Mouse (Mus musculus): ENCODE data around the gene Dyrk3. TPM values are rescaled to one million over a fixed set of nuclear protein-coding genes. Genes with fewer than 3 reads are reported as not detected.

Gene Dyrk3
- polyA plus RNA-seq, 1 experiment from 2014 or later = 5.6 TPM

GRCm38 (mm10) chr1:131134942-131135522 lies 3.1 kb downstream of the Dyrk3 start:
- 73% methylated on average over 8 of the region's 8 CpGs for WGBS
- no peak for DNase-seq (ENCODE audit: low spot score)

GRCm38 (mm10) chr1:131134231-131134630 lies 3.9 kb downstream of the Dyrk3 start:
- Histone ChIP-seq H3K4me3 (ENCODE audit: low read depth, low read length) (no peak overlapping the region), H3K9me3 (ENCODE audit: control insufficient read depth, low read length) (no peaks in the 10 kb centered on the region), H3K4me2 (ENCODE audit: low read length) (no peak overlapping the region), H3K9ac (ENCODE audit: low read length) (no peak overlapping the region), H3K27me3 (replicated peaks; ENCODE audit: control insufficient read depth, insufficient read depth, low read length) (no peaks in the 10 kb centered on the region), H3K36me3 (ENCODE audit: control insufficient read depth, insufficient read depth, low read length) (peaks cover 10% of the 10 kb centered on the region; the same call in 1 of the 2 replicates), H3K4me1 (replicated peaks; ENCODE audit: control insufficient read depth, insufficient read depth, low read length) (0 out of 2 replicates have a peak, but pooled peaks cover 4% of the 10 kb centered on the region), H3K27ac (ENCODE audit: low read depth) (no peak overlapping the region)
- DNase-seq (ENCODE audit: low spot score) (no peak), ATAC-seq (replicated peaks; ENCODE audit: low FRiP score, low TSS enrichment, low read depth) (no peak)
- 71% methylated on average over 6 of the region's 6 CpGs for WGBS

More at GRCm38 (mm10) chr1:131134942-131135522, 3.1 kb downstream of the Dyrk3 start:
- H3K9ac ChIP-seq (ENCODE audit: low read length) = no peak overlapping the region
- no peak for ATAC-seq (replicated peaks; ENCODE audit: low FRiP score, low TSS enrichment, low read depth)
- H3K4me3 ChIP-seq (ENCODE audit: low read depth, low read length) = no peak overlapping the region
- H3K9me3 ChIP-seq (ENCODE audit: control insufficient read depth, low read length) = no peaks in the 10 kb centered on the region
- no peak overlapping the region for H3K4me2 ChIP-seq (ENCODE audit: low read length)
- H3K27me3 ChIP-seq (replicated peaks; ENCODE audit: control insufficient read depth, insufficient read depth, low read length) = no peaks in the 10 kb centered on the region
- H3K4me1 ChIP-seq (replicated peaks; ENCODE audit: control insufficient read depth, insufficient read depth, low read length) = 0 out of 2 replicates have a peak, but pooled peaks cover 4% of the 10 kb centered on the region
- H3K36me3 ChIP-seq (ENCODE audit: control insufficient read depth, insufficient read depth, low read length) = 0 out of 2 replicates have a peak, but pooled peaks cover 3% of the 10 kb centered on the region
- H3K27ac ChIP-seq (ENCODE audit: low read depth) = no peak overlapping the region

GRCm38 (mm10) chr1:131125987-131126744 lies 12.0 kb downstream of the Dyrk3 start:
- DNase-seq (ENCODE audit: low spot score) = no peak
- H3K27ac ChIP-seq (ENCODE audit: low read depth) = no peak overlapping the region
- H3K9me3 ChIP-seq (ENCODE audit: control insufficient read depth, low read length) = no peaks in the 10 kb centered on the region
- 59% methylated on average over 11 of the region's 11 CpGs for WGBS
- no peak overlapping the region for H3K9ac ChIP-seq (ENCODE audit: low read length)
- H3K4me1 ChIP-seq (replicated peaks; ENCODE audit: control insufficient read depth, insufficient read depth, low read length) = no peaks in the 10 kb centered on the region
- ATAC-seq (replicated peaks; ENCODE audit: low FRiP score, low TSS enrichment, low read depth) = no peak
- no peak overlapping the region for H3K4me2 ChIP-seq (ENCODE audit: low read length)
- no peak overlapping the region for H3K4me3 ChIP-seq (ENCODE audit: low read depth, low read length)
- peaks cover 16% of the 10 kb centered on the region; the same call in 1 of the 2 replicates for H3K36me3 ChIP-seq (ENCODE audit: control insufficient read depth, insufficient read depth, low read length)
- H3K27me3 ChIP-seq (replicated peaks; ENCODE audit: control insufficient read depth, insufficient read depth, low read length) = no peaks in the 10 kb centered on the region

- 61% methylated on average over 10 of the region's 10 CpGs for WGBS
These were observed 14.4 kb downstream of the Dyrk3 start for GRCm38 (mm10) chr1:131123522-131124265.

GRCm38 (mm10) chr1:131121987-131122386 lies 16.2 kb downstream of the Dyrk3 start:
- Histone ChIP-seq H3K9ac (ENCODE audit: low read length) (no peak overlapping the region), H3K36me3 (ENCODE audit: control insufficient read depth, insufficient read depth, low read length) (no peaks in the 10 kb centered on the region), H3K4me1 (replicated peaks; ENCODE audit: control insufficient read depth, insufficient read depth, low read length) (no peaks in the 10 kb centered on the region), H3K27ac (ENCODE audit: low read depth) (no peak overlapping the region), H3K4me3 (ENCODE audit: low read depth, low read length) (no peak overlapping the region), H3K27me3 (replicated peaks; ENCODE audit: control insufficient read depth, insufficient read depth, low read length) (no peaks in the 10 kb centered on the region), H3K9me3 (ENCODE audit: control insufficient read depth, low read length) (no peaks in the 10 kb centered on the region), H3K4me2 (ENCODE audit: low read length) (no peak overlapping the region)
- 38% methylated on average over 3 of the region's 3 CpGs for WGBS
- DNase-seq (ENCODE audit: low spot score) (no peak), ATAC-seq (replicated peaks; ENCODE audit: low FRiP score, low TSS enrichment, low read depth) (no peak)

More at GRCm38 (mm10) chr1:131123522-131124265, 14.4 kb downstream of the Dyrk3 start:
- no peaks in the 10 kb centered on the region for H3K27me3 ChIP-seq (replicated peaks; ENCODE audit: control insufficient read depth, insufficient read depth, low read length)
- no peaks in the 10 kb centered on the region for H3K4me1 ChIP-seq (replicated peaks; ENCODE audit: control insufficient read depth, insufficient read depth, low read length)
- H3K27ac ChIP-seq (ENCODE audit: low read depth) = no peak overlapping the region
- ATAC-seq (replicated peaks; ENCODE audit: low FRiP score, low TSS enrichment, low read depth) = no peak
- H3K36me3 ChIP-seq (ENCODE audit: control insufficient read depth, insufficient read depth, low read length) = 0 out of 2 replicates have a peak, but pooled peaks cover under 1% of the 10 kb centered on the region
- no peak overlapping the region for H3K9ac ChIP-seq (ENCODE audit: low read length)
- H3K4me2 ChIP-seq (ENCODE audit: low read length) = no peak overlapping the region
- H3K4me3 ChIP-seq (ENCODE audit: low read depth, low read length) = no peak overlapping the region
- H3K9me3 ChIP-seq (ENCODE audit: control insufficient read depth, low read length) = no peaks in the 10 kb centered on the region
- DNase-seq (ENCODE audit: low spot score) = no peak

- H3K9me3 ChIP-seq (ENCODE audit: control insufficient read depth, low read length) = no peaks in the 10 kb centered on the region
- 70% methylated on average over 2 of the region's 2 CpGs for WGBS
- H3K4me3 ChIP-seq (ENCODE audit: low read depth, low read length) = no peak overlapping the region
- DNase-seq (ENCODE audit: low spot score) (no peak), ATAC-seq (replicated peaks; ENCODE audit: low FRiP score, low TSS enrichment, low read depth) (no peak)
- H3K36me3 ChIP-seq (ENCODE audit: control insufficient read depth, insufficient read depth, low read length) = no peaks in the 10 kb centered on the region
- H3K4me2 ChIP-seq (ENCODE audit: low read length) = no peak overlapping the region
- H3K27me3 ChIP-seq (replicated peaks; ENCODE audit: control insufficient read depth, insufficient read depth, low read length) = no peaks in the 10 kb centered on the region
- H3K9ac ChIP-seq (ENCODE audit: low read length) = no peak overlapping the region
- H3K4me1 ChIP-seq (replicated peaks; ENCODE audit: control insufficient read depth, insufficient read depth, low read length) = no peaks in the 10 kb centered on the region
- no peak overlapping the region for H3K27ac ChIP-seq (ENCODE audit: low read depth)
These were observed 19.1 kb downstream of the Dyrk3 start for GRCm38 (mm10) chr1:131119026-131119425.

GRCm38 (mm10) chr1:131118530-131118929 lies 19.6 kb downstream of the Dyrk3 start:
- Histone ChIP-seq H3K4me3 (ENCODE audit: low read depth, low read length) (no peak overlapping the region), H3K27me3 (replicated peaks; ENCODE audit: control insufficient read depth, insufficient read depth, low read length) (no peaks in the 10 kb centered on the region), H3K9ac (ENCODE audit: low read length) (no peak overlapping the region), H3K36me3 (ENCODE audit: control insufficient read depth, insufficient read depth, low read length) (no peaks in the 10 kb centered on the region), H3K4me2 (ENCODE audit: low read length) (no peak overlapping the region), H3K4me1 (replicated peaks; ENCODE audit: control insufficient read depth, insufficient read depth, low read length) (no peaks in the 10 kb centered on the region), H3K27ac (ENCODE audit: low read depth) (no peak overlapping the region), H3K9me3 (ENCODE audit: control insufficient read depth, low read length) (no peaks in the 10 kb centered on the region)
- ATAC-seq (replicated peaks; ENCODE audit: low FRiP score, low TSS enrichment, low read depth) (no peak), DNase-seq (ENCODE audit: low spot score) (no peak)
- 66% methylated on average over 10 of the region's 10 CpGs for WGBS

GRCm38 (mm10) chr1:131116430-131117011 lies 21.6 kb downstream of the Dyrk3 start:
- 0 out of 2 replicates have a peak, but pooled peaks have one; percentile 30 for ATAC-seq (replicated peaks; ENCODE audit: low FRiP score, low TSS enrichment, low read depth)
- no peaks in the 10 kb centered on the region for H3K36me3 ChIP-seq (ENCODE audit: control insufficient read depth, insufficient read depth, low read length)
- no peak overlapping the region for H3K9ac ChIP-seq (ENCODE audit: low read length)
- H3K27me3 ChIP-seq (replicated peaks; ENCODE audit: control insufficient read depth, insufficient read depth, low read length) = no peaks in the 10 kb centered on the region
- H3K27ac ChIP-seq (ENCODE audit: low read depth) = no peak overlapping the region
- H3K4me2 ChIP-seq (ENCODE audit: low read length) = no peak overlapping the region
- H3K9me3 ChIP-seq (ENCODE audit: control insufficient read depth, low read length) = no peaks in the 10 kb centered on the region
- H3K4me1 ChIP-seq (replicated peaks; ENCODE audit: control insufficient read depth, insufficient read depth, low read length) = peaks cover 6% of the 10 kb centered on the region; the same call in 1 of the 2 replicates
- DNase-seq (ENCODE audit: low spot score) = no peak
- 69% methylated on average over 13 of the region's 13 CpGs for WGBS
- no peak overlapping the region for H3K4me3 ChIP-seq (ENCODE audit: low read depth, low read length)
